Mouse (Mus musculus) 416B (cell line): ENCODE data around the gene Rin2.
A peak's percentile ranks its signal among the peaks of the same experiment; 100 is the strongest.

Source experiments
- DNase-seq: peaks from one replicate; pipeline ENCODE4 v3.0.0; 2011; ENCODE audit warnings: low read depth

Gene Rin2

DNA sequence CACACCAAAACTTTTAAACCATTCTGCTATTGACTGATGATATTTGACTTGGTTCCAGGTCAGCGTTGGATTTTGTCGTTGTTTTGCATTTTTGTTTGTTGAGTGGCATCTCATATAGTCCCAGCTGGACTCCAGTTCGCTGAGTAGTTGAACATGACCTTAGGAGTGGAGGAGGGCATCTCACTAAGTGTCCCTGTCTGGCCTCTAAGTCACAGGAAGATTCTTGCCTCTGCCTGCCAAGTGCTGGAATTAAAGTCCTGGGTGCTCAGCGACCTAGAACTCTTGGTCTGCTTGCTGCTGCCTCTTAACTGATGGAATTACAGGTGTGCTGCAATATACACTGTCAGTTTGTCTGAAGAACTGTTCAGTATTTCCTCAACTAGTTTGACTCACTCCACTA, 154.2 kb downstream of the Rin2 start:
- no peak for DNase-seq

GRCm38 (mm10) chr2:145830417-145830816, 155.4 kb downstream of the Rin2 start:
- no peak for DNase-seq

GRCm38 (mm10) chr2:145831949-145832835, 157.2 kb downstream of the Rin2 start:
- no peak for DNase-seq

DNA sequence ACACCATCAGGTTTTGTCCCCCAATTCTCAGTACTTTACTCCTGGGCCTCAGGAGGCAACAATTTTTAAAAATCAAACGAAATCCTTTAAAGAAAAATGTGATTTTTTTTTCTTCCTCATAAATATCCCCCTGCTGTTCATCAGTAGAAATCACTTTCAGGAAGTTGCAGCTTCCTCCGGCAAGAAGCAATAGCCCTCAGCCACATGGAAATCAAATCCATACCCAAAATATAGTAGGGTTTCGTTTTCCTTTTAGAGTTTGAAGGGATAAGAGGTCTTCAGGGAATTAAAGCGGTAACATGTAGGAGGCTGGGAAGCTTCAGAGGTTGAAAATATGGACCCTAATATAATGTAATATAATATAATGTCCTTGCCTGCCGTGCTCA, 157.8 kb downstream of the Rin2 start:
- DNase-seq = no peak

- no peak for DNase-seq
Observed at GRCm38 (mm10) chr2:145833341-145833740, 158.3 kb downstream of the Rin2 start.

DNA sequence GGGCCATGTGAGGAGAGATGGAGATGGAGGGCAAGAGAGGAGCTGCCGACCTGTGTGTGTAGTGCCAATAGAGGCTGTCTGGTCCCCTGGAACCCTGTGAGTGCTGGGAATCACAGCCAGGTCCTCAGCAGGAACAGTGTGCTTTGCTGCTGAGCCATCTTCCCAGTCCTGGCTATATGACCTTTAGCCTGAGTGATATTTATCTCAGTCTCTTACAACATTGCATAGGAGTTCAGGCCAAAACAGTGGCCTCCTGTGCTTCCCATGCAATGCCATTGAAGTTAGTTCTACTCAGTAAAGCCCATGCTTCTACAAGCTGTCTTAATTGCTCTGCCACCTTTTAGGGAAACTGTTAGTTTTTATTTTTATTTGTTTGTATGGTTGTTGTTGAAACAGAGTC, 160.9 kb downstream of the Rin2 start:
- no peak for DNase-seq

DNA sequence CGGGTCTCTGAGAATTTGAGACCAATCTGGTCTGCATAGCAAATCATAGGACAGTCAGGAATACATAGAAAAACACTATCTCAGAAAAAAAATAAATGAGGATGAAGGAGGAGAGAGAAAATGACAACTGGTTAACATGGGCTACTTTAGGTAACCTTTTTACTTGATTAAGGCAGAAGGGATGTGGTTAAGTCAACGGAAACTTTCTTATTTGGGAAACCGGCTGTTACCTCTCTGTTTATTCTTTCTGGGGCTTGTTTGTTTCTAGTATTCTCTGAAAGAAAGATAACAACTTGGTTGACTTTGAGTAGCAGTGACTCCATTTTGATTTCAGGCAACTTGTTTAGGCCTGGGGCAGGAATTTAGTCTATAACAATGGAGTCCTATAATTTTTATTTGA, 163.7 kb downstream of the Rin2 start:
- no peak for DNase-seq

- DNase-seq = no peak
Observed at GRCm38 (mm10) chr2:145839565-145840315, 164.7 kb downstream of the Rin2 start.

- no peak for DNase-seq
Observed at GRCm38 (mm10) chr2:145840320-145840719, 165.3 kb downstream of the Rin2 start.

- DNase-seq = peak; percentile 1
Observed at GRCm38 (mm10) chr2:145840910-145841870, 166.2 kb downstream of the Rin2 start.

- peak; percentile 3 for DNase-seq
Observed at GRCm38 (mm10) chr2:145843322-145843721, 168.3 kb downstream of the Rin2 start.

- DNase-seq = no peak
Observed at GRCm38 (mm10) chr2:145846595-145846994, 171.6 kb downstream of the Rin2 start.

DNA sequence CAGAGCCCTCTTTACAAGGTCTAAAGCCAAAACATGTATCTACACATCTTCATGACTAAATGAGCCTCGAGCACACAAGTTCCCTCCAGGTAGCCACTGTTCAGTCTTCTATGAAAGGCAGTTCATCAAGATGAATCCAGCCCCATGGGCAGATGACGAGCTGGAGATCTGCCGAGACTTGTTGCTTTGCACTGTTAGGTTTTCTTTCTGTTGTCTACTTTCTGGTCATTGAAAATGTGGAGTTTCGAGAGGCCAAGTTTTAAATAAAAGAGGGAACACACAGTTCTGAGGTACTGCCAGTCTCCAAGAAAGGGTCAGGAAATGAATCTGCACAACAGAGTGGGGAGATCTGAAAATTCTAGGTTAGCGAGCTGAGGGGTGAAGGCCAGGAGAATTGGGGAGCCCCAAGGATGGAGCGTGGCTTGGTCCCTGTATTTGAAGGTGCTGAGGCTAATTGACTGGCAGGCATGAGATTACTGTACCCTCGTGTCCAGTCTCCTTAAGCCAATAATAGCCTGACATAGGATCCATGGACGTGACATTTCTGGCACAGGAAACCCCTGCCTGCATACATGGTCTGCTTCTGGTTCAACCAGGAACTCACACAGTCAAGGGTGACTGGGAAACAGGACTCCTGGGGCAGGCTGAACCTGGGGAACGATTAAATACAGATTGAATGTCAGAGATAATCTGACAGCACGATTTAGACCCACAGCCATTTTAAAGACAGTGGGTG, 174.3 kb downstream of the Rin2 start:
- no peak for DNase-seq

- no peak for DNase-seq
Observed at GRCm38 (mm10) chr2:145850779-145851178, 175.8 kb downstream of the Rin2 start.

- DNase-seq = no peak
Observed at GRCm38 (mm10) chr2:145855831-145856230, 180.8 kb downstream of the Rin2 start.

GRCm38 (mm10) chr2:145857864-145858263, 182.8 kb downstream of the Rin2 start:
- no peak for DNase-seq

GRCm38 (mm10) chr2:145859442-145859931, 184.5 kb downstream of the Rin2 start:
- peak; percentile 24 for DNase-seq

DNA sequence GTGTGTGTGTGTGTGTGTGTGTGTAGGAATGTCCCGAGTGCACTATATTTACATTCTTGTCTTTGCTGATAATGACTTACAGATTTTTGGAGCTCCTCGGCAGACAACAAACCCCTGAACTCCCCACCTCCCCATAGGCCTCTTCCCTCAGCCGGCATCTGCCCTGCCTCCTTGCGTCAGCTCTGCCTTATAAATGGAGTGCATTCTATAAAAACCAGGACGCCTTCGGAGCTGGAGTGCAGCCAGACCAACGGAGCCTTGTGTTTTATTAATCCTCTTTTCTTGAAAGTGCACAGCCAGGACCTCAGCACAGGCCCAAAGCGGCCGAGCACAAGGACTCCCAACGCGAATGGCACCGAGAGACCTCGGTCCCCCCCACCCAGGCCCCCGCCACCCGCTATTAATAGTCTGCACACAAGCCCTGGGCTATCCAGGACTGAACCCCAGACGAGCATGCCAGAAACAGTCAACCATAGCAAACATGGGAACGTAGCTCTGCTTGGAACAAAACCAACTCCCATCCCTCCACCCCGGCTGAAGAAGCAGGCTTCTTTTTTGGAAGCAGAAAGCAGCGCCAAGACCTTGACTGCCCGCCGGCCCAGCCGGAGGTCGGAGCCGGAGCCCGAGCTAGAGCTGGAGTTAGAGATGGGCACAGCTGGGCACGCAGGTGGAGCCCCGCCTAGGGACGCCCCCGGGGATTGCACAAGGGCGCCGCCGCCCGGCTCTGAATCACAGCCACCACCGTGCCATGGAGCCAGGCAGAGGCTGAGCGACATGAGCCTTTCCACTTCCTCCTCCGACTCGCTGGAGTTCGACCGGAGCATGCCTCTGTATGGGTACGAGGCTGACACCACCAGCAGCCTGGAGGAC, 185.2 kb downstream of the Rin2 start:
- no peak for DNase-seq

- no peak for DNase-seq
Observed at GRCm38 (mm10) chr2:145861193-145862123, 186.4 kb downstream of the Rin2 start.
